Mouse (Mus musculus): ENCODE measurements at regions not wholly inside any gene's neighbourhood (a gene's known extent, or its start where the extent isn't known, plus 50 kb on each side); places are given as distances from the start of the nearest gene placed in this dataset.
"Not testable (repeated sequence)": the region's sequence is repeated elsewhere in the genome, so short reads cannot be mapped to it uniquely, and the experiment has no call there.

GRCm38 (mm10) chr1:95470491-95470890 is 157.1 kb downstream of the Fam174a start:
- H3K79me2 ChIP-seq (replicated peaks; ENCODE audit: control insufficient read depth, extremely low read depth, insufficient read depth, poor library complexity, severe bottlenecking): no peaks in the 10 kb centered on the region
- in situ Hi-C loops (cut with MboI; ENCODE audit: low pct_ligation_motif_present, low pct_unique_long_range_greater_than_20kb, low sequenced_read_pairs) (no loop called here), dilution Hi-C loops (cut with MboI; ENCODE audit: extremely low pct_ligation_motif_present, extremely low pct_unique_long_range_greater_than_20kb, low sequenced_read_pairs) (no loop called here)
- DNase-seq (ENCODE audit: extremely low read depth): no peak
- H3K27ac ChIP-seq (ENCODE audit: insufficient read depth, low read depth): no peak overlapping the region
- H3K4me3 ChIP-seq (replicated peaks in 1 of 3; ENCODE audit: low read depth in 2 of 3, low read length in 2 of 3, poor library complexity in 1 of 3): no peak overlapping the region
- no peak overlapping the region for H3K4me2 ChIP-seq (ENCODE audit: insufficient read depth, low read depth, poor library complexity, severe bottlenecking)
- peaks cover 0 to 7% of the 10 kb centered on the region in 2 experiments; a peak in 3 of 4 replicates for H3K4me1 ChIP-seq (ENCODE audit: control insufficient read depth in 1 of 2, insufficient read depth in 2 of 2)
- no peaks in the 10 kb centered on the region for H3K27me3 ChIP-seq (replicated peaks)
- no peaks in the 10 kb centered on the region for H3K36me3 ChIP-seq (replicated peaks in 1 of 2; ENCODE audit: control insufficient read depth in 1 of 2, insufficient read depth in 1 of 2, low read length in 1 of 2)
- no peak for TF ChIP-seq MEF2A (IDR thresholded peaks at IDR 0.05; ENCODE audit: borderline replicate concordance, low read depth, low read length)
- no peak for TF ChIP-seq JUND (conservative IDR thresholded peaks at IDR 0.05; ENCODE audit: low read depth, low read length)
- TF ChIP-seq MXI1 (IDR thresholded peaks at IDR 0.05; ENCODE audit: low read depth, low read length): no peak
- TF ChIP-seq TCF12 (IDR thresholded peaks at IDR 0.05; ENCODE audit: low read depth, low read length): no peak
- no peak for TF ChIP-seq MAZ (IDR thresholded peaks at IDR 0.05; ENCODE audit: low read depth, low read length)
- TF ChIP-seq IRF4 (IDR thresholded peaks at IDR 0.05; ENCODE audit: low read depth, low read length): no peak
- TF ChIP-seq USF1 (IDR thresholded peaks at IDR 0.05; ENCODE audit: low read depth, low read length): no peak
- no peak for TF ChIP-seq EP300 (IDR thresholded peaks at IDR 0.05; ENCODE audit: low read length)
- TF ChIP-seq E2F4 (IDR thresholded peaks at IDR 0.05; ENCODE audit: insufficient replicate concordance, low read depth, low read length): no peak
- no peak for TF ChIP-seq UBTF (IDR thresholded peaks at IDR 0.05; ENCODE audit: low read depth, low read length)
- TF ChIP-seq CHD1 (IDR thresholded peaks at IDR 0.05; ENCODE audit: low read depth, low read length): no peak
- no peak for TF ChIP-seq ZMIZ1 (IDR thresholded peaks at IDR 0.05; ENCODE audit: low read depth, low read length)
- TF ChIP-seq ZC3H11A (IDR thresholded peaks at IDR 0.05; ENCODE audit: low read depth, low read length): no peak
- no peak for TF ChIP-seq SIN3A (IDR thresholded peaks at IDR 0.05; ENCODE audit: low read length)
- TF ChIP-seq NRF1 (IDR thresholded peaks at IDR 0.05; ENCODE audit: low read depth, low read length): no peak
- no peak for TF ChIP-seq GABPA (IDR thresholded peaks at IDR 0.05; ENCODE audit: insufficient replicate concordance, low read depth, low read length)
- H3K9me3 ChIP-seq (replicated peaks; ENCODE audit: low read length): no peaks in the 10 kb centered on the region
- H3K9ac ChIP-seq (ENCODE audit: insufficient read depth, low read depth): no peak overlapping the region

DNA sequence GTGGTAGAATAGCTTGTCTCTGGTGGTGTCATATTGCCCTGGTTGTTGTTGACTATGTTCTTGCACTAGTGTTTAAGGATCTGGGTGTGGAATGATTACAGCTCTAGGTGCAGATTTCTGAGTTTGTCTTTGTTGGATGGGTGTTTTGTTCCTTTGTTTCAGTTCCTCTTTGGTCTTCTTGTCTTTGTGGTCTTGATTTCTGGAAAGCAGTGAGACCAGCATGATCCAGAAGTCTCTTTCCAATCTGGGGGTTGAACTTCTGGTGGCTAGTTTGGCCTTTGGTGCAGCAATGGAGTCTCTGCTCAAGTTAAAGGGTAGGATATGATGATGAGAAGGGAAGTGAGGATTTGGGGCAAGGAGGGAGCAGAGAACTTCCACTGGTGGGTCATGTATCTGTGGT is 174.4 kb downstream of the St8sia4 start:
- no peaks in the 10 kb centered on the region for H3K27me3 ChIP-seq (replicated peaks)
- dilution Hi-C loops (cut with MboI; ENCODE audit: extremely low pct_ligation_motif_present, extremely low pct_unique_long_range_greater_than_20kb, low sequenced_read_pairs) (no loop called here), in situ Hi-C loops (cut with MboI; ENCODE audit: low pct_ligation_motif_present, low pct_unique_long_range_greater_than_20kb, low sequenced_read_pairs) (no loop called here)
- no peak overlapping the region for H3K27ac ChIP-seq (ENCODE audit: insufficient read depth, low read depth)
- TF ChIP-seq IRF4 (IDR thresholded peaks at IDR 0.05; ENCODE audit: low read depth, low read length) (peak; percentile 65), JUN (IDR thresholded peaks at IDR 0.05; ENCODE audit: insufficient read depth, low read depth, low read length) (no peak), EP300 (IDR thresholded peaks at IDR 0.05; ENCODE audit: low read length) (peak; percentile 32; the same call in 1 of the 2 replicates)
- H3K4me3 ChIP-seq (replicated peaks in 1 of 3; ENCODE audit: low read depth in 2 of 3, low read length in 2 of 3, poor library complexity in 1 of 3): no peak overlapping the region
- no peak overlapping the region for H3K9ac ChIP-seq (ENCODE audit: insufficient read depth, low read depth)
- DNase-seq (ENCODE audit: extremely low read depth): no peak
- no peaks in the 10 kb centered on the region for H3K79me2 ChIP-seq (replicated peaks; ENCODE audit: control insufficient read depth, extremely low read depth, insufficient read depth, poor library complexity, severe bottlenecking)
- no peak overlapping the region for H3K4me2 ChIP-seq (ENCODE audit: insufficient read depth, low read depth, poor library complexity, severe bottlenecking)
- H3K9me3 ChIP-seq (replicated peaks; ENCODE audit: low read length): no peaks in the 10 kb centered on the region
- no peaks in the 10 kb centered on the region for H3K36me3 ChIP-seq (replicated peaks in 1 of 2; ENCODE audit: control insufficient read depth in 1 of 2, insufficient read depth in 1 of 2, low read length in 1 of 2)
- peaks cover 0 to 6% of the 10 kb centered on the region in 2 experiments; a peak in 2 of 4 replicates for H3K4me1 ChIP-seq (ENCODE audit: control insufficient read depth in 1 of 2, insufficient read depth in 2 of 2)

- dilution Hi-C loops (cut with MboI; ENCODE audit: extremely low pct_ligation_motif_present, extremely low pct_unique_long_range_greater_than_20kb, low sequenced_read_pairs); in situ Hi-C loops (cut with MboI; ENCODE audit: low pct_ligation_motif_present, low pct_unique_long_range_greater_than_20kb, low sequenced_read_pairs): not testable (repeated sequence)
Measured at GRCm38 (mm10) chr1:95500671-95501070, 166.7 kb downstream of the St8sia4 start.

More at GRCm38 (mm10) chr1:95500671-95501070, 166.7 kb downstream of the St8sia4 start:
- not testable (repeated sequence) for H3K27ac ChIP-seq (ENCODE audit: insufficient read depth, low read depth); H3K4me3 ChIP-seq (replicated peaks in 1 of 3; ENCODE audit: low read depth in 2 of 3, low read length in 2 of 3, poor library complexity in 1 of 3); H3K27me3 ChIP-seq (replicated peaks); H3K4me2 ChIP-seq (ENCODE audit: insufficient read depth, low read depth, poor library complexity, severe bottlenecking); H3K9me3 ChIP-seq (replicated peaks; ENCODE audit: low read length); DNase-seq (ENCODE audit: extremely low read depth); H3K36me3 ChIP-seq (replicated peaks in 1 of 2; ENCODE audit: control insufficient read depth in 1 of 2, insufficient read depth in 1 of 2, low read length in 1 of 2); H3K4me1 ChIP-seq (ENCODE audit: control insufficient read depth in 1 of 2, insufficient read depth in 2 of 2); H3K79me2 ChIP-seq (replicated peaks; ENCODE audit: control insufficient read depth, extremely low read depth, insufficient read depth, poor library complexity, severe bottlenecking); H3K9ac ChIP-seq (ENCODE audit: insufficient read depth, low read depth)
